Mouse (Mus musculus) forebrain, postnatal 0 days (tissue): Measurements from ENCODE around the gene Tubgcp3. TPM values are rescaled to one million over a fixed set of nuclear protein-coding genes. Genes with fewer than 3 reads are reported as not detected.
"Not testable (repeated sequence)": the region's sequence is repeated elsewhere in the genome, so short reads cannot be mapped to it uniquely, and the experiment has no call there.

Experiments
- ATAC-seq: fragments of 200-750 bp; cut with Nextera tagmentation; 2 replicates; pipeline ENCODE4 v1.8.0; 2017; ENCODE audit warnings: mild to moderate bottlenecking, moderate library complexity
- DNase-seq: peaks from one replicate; pipeline ENCODE4 v3.0.0-alpha.2; 2015
- H3K27ac ChIP-seq: fragments of 300-500 bp; sonication (generic); 2 replicates; pipeline ENCODE4 v1.5.1; 2014; ENCODE audit warnings: low read depth, mild to moderate bottlenecking, antibody characterized with exemption, low read length, moderate library complexity, mixed read lengths
- H3K27me3 ChIP-seq: fragments of 300-500 bp; sonication (generic); 2 replicates; pipeline ENCODE4 v1.6.1; 2014; ENCODE audit warnings: mild to moderate bottlenecking, low read length, mixed read lengths; ENCODE audit not compliant: insufficient read depth
- H3K36me3 ChIP-seq: fragments of 300-500 bp; sonication (generic); 2 replicates; pipeline ENCODE4 v1.6.1; 2014; ENCODE audit warnings: mild to moderate bottlenecking, moderate library complexity; ENCODE audit not compliant: insufficient read depth
- H3K4me1 ChIP-seq: fragments of 300-500 bp; sonication (generic); 2 replicates; pipeline ENCODE4 v1.6.1; 2014; ENCODE audit warnings: antibody characterized with exemption; ENCODE audit not compliant: insufficient read depth
- H3K4me2 ChIP-seq: fragments of 300-500 bp; sonication (generic); 2 replicates; pipeline ENCODE4 v1.6.1; 2014; ENCODE audit warnings: low read depth, mild to moderate bottlenecking, moderate library complexity
- H3K4me3 ChIP-seq: fragments of 300-500 bp; sonication (generic); 2 replicates; pipeline ENCODE4 v1.5.1; 2014; ENCODE audit warnings: low read depth, low read length, mixed read lengths
- H3K9ac ChIP-seq: fragments of 300-500 bp; sonication (generic); 2 replicates; pipeline ENCODE4 v1.6.1; 2014; ENCODE audit warnings: mild to moderate bottlenecking
- H3K9me3 ChIP-seq: fragments of 300-500 bp; sonication (generic); 2 replicates; pipeline ENCODE4 v1.6.1; 2016; ENCODE audit warnings: low read length
- CTCF ChIP-seq: sonication (generic); IDR thresholded peaks from 2 replicates; pipeline ENCODE4 v1.5.1; 2016; ENCODE audit warnings: antibody characterized with exemption, control low read depth, low read depth
- WGBS: fragments of 180-500 bp; shearing (Covaris S2); extraction: QIAGEN DNeasy Blood & Tissue Kit; methylation state at CpG from one replicate; pipeline ENCODE4 v1.1.7; 2014; 5-methylcytosine and 5-hydroxymethylcytosine counted together
- polyA plus RNA-seq: library from polyadenylated mRNA; unstranded; fragments of >200 nt; fragmentation: Nextera tagmentation; extraction: Ambion mirVana; gene quantifications from 2 replicates; pipeline ENCODE4 v1.2.1, GENCODE M21; 2015
- total RNA-seq: library from RNA; depleted of rRNA; stranded (reverse); fragments of >200 nt; gene quantifications from 2 replicates; pipeline ENCODE4 v1.2.3, GENCODE M21; 2014

The Tubgcp3 gene
- total and polyA plus RNA-seq, 2 experiments from 2014 or later, result 24.4 to 58.0 TPM

GRCm38 (mm10) chr8:12613201-12613600 lies 58.8 kb downstream of the Tubgcp3 start:
- ATAC-seq (no peak), DNase-seq (no peak)
- H3K27me3 ChIP-seq, result no peaks in the 10 kb centered on the region
- no peak overlapping the region for H3K9ac ChIP-seq
- WGBS, result 42% methylated on average over 7 of the region's 7 CpGs
- peaks cover 15% of the 10 kb centered on the region for H3K36me3 ChIP-seq
- H3K4me2 ChIP-seq, result no peak overlapping the region
- no peak overlapping the region for H3K27ac ChIP-seq
- no peak overlapping the region for H3K4me3 ChIP-seq
- no peaks in the 10 kb centered on the region for H3K4me1 ChIP-seq
- TF ChIP-seq CTCF, result no peak
- no peaks in the 10 kb centered on the region for H3K9me3 ChIP-seq

GRCm38 (mm10) chr8:12609752-12610449 lies 62.1 kb downstream of the Tubgcp3 start:
- peaks cover 2% of the 10 kb centered on the region; the same call in 1 of the 2 replicates for H3K36me3 ChIP-seq
- H3K9me3 ChIP-seq, result no peaks in the 10 kb centered on the region
- H3K4me3 ChIP-seq, result no peak overlapping the region
- 50% methylated on average over 12 of the region's 12 CpGs for WGBS
- ATAC-seq (0 out of 2 replicates have a peak, but pooled peaks have one; percentile 46), DNase-seq (no peak)
- H3K27ac ChIP-seq, result no peak overlapping the region
- no peak overlapping the region for H3K9ac ChIP-seq
- H3K4me2 ChIP-seq, result no peak overlapping the region
- no peaks in the 10 kb centered on the region for H3K27me3 ChIP-seq
- TF ChIP-seq CTCF, result no peak
- no peaks in the 10 kb centered on the region for H3K4me1 ChIP-seq

GRCm38 (mm10) chr8:12608810-12609209 lies 63.2 kb downstream of the Tubgcp3 start:
- Histone ChIP-seq H3K36me3 (no peaks in the 10 kb centered on the region), H3K27ac (no peak overlapping the region), H3K4me1 (no peaks in the 10 kb centered on the region), H3K4me3 (no peak overlapping the region), H3K9me3 (no peaks in the 10 kb centered on the region), H3K9ac (no peak overlapping the region), H3K27me3 (no peaks in the 10 kb centered on the region), H3K4me2 (no peak overlapping the region)
- 86% methylated on average over 10 of the region's 10 CpGs for WGBS
- ATAC-seq, result no peak
- no peak for DNase-seq
- no peak for TF ChIP-seq CTCF

DNA sequence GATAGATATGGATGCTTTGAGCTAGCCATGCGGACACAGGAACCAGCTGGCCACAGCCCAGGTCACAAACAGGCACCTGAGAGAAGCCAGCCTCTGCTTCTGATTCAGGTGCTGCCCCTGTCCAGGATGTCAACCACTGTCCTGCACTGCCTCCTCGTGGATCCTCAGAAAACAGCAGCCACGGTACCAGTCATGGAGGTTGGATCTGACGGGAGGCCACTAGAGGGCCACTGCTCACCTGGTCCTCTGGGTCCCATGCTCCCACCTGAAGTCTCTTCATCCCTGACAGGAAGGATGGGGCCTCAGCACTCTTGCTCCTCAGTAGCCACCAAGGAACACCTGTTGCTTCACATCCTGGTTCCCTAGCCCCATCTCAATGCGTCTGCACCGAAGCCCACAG lies 64.8 kb downstream of the Tubgcp3 start:
- H3K4me2 ChIP-seq, result no peak overlapping the region
- no peak overlapping the region for H3K9ac ChIP-seq
- ATAC-seq (peak; percentile 76), DNase-seq (peak; percentile 78)
- WGBS, result 23% methylated on average over 6 of the region's 6 CpGs
- peak; percentile 97 for TF ChIP-seq CTCF
- H3K9me3 ChIP-seq, result no peaks in the 10 kb centered on the region
- no peaks in the 10 kb centered on the region for H3K4me1 ChIP-seq
- no peak overlapping the region for H3K4me3 ChIP-seq
- H3K36me3 ChIP-seq, result no peaks in the 10 kb centered on the region
- H3K27ac ChIP-seq, result no peak overlapping the region
- H3K27me3 ChIP-seq, result no peaks in the 10 kb centered on the region; the same call in 1 of the 2 replicates

- ATAC-seq (no peak), DNase-seq (no peak)
- no peaks in the 10 kb centered on the region for H3K9me3 ChIP-seq
- no peak for TF ChIP-seq CTCF
- no peak overlapping the region for H3K4me3 ChIP-seq
- H3K4me1 ChIP-seq, result no peaks in the 10 kb centered on the region
- 93% methylated on average over 5 of the region's 5 CpGs for WGBS
- H3K36me3 ChIP-seq, result no peaks in the 10 kb centered on the region
- H3K27me3 ChIP-seq, result no peaks in the 10 kb centered on the region
- no peak overlapping the region for H3K4me2 ChIP-seq
- H3K9ac ChIP-seq, result no peak overlapping the region
- H3K27ac ChIP-seq, result no peak overlapping the region
These were observed 88.3 kb downstream of the Tubgcp3 start for GRCm38 (mm10) chr8:12583785-12584184.

GRCm38 (mm10) chr8:12579339-12579999 lies 92.6 kb downstream of the Tubgcp3 start:
- not testable (repeated sequence) for H3K4me3 ChIP-seq, H3K9ac ChIP-seq, H3K27ac ChIP-seq, H3K36me3 ChIP-seq, H3K9me3 ChIP-seq, H3K4me2 ChIP-seq, H3K27me3 ChIP-seq, H3K4me1 ChIP-seq
- ATAC-seq (peak; percentile 85), DNase-seq (peak; percentile 35)
- WGBS, result 46% methylated on average over 19 of the region's 19 CpGs

GRCm38 (mm10) chr8:12576739-12577138 lies 95.3 kb downstream of the Tubgcp3 start:
- TF ChIP-seq CTCF, result no peak
- no peak for DNase-seq
- no peaks in the 10 kb centered on the region for H3K36me3 ChIP-seq
- no peak overlapping the region for H3K9ac ChIP-seq
- no peak overlapping the region for H3K27ac ChIP-seq
- no peak overlapping the region for H3K4me3 ChIP-seq
- no peak overlapping the region for H3K4me2 ChIP-seq
- 22% methylated on average over 6 of the region's 6 CpGs for WGBS
- no peak for ATAC-seq
- no peaks in the 10 kb centered on the region for H3K9me3 ChIP-seq
- H3K27me3 ChIP-seq, result no peaks in the 10 kb centered on the region
- H3K4me1 ChIP-seq, result no peaks in the 10 kb centered on the region
